Mouse (Mus musculus) adipose tissue, adult 10 weeks (tissue): ENCODE results near the gene Krt7. TPM values are rescaled to one million over a fixed set of nuclear protein-coding genes. Genes with fewer than 3 reads are reported as not detected.

Experiments used
- polyA plus RNA-seq: library from polyadenylated mRNA; stranded (reverse); fragments of 350-450 nt; fragmentation: Illumina TruSeq; extraction: RNeasy Lipid Tissue Mini Kit (QIAGEN cat#74804); gene quantifications from one replicate; pipeline ENCODE4 v1.2.3, GENCODE M21; 2014; ENCODE audit warnings: low read depth, low replicate concordance

The Krt7 gene
- 24.7 TPM for polyA plus RNA-seq

GRCm38 (mm10) chr15:101410775-101411174 is at the start of gene Krt7:
Krt7 (plus strand) TSS chr15:101411043.

DNA sequence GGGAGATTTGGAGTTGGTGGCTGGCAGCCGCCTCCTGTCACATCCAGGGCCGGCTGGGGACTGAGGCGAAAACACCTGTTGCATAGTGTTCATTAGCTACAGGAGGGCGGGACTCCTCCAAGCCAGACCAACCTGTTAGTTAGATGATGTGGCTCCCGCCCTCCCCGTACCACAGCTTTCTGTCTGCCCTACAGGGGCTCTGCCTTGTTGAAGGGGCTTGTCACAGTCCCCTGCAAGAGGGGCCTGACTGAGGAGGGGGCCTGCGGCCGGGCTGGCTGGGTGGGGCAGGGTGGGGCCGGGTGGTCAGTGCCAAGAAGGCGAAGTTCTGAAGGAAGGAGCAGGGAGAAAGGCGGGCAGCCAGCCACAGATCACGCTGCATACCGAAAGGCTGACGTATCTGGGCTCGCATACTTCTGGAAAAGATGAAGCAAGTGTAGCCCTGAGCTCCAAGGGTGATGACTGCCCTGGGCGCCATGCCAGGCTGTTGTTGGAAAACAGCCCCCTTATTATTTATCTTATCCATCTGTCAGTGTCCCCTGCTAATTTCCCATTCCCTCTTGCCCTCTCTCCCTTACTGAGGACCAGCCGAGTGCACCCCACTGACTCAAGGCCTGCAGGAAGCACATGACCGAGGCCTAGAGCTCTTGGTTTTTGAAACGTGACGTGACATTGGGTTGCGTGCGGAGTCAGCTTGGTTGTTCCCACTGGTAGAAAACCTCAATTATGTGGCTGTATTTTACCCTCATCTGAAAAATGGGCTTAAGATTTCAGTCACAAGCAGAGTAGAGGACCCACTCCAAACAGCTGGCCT is 40.5 kb upstream of the Krt7 start, which contains the start of gene Krt80:
TSS of gene Krt80 (minus strand) at position 62 of the 811 bp plus-strand sequence.

GRCm38 (mm10) chr15:101438555-101438954 is 27.7 kb downstream of the Krt7 start, which contains the start of gene Krt87:
Krt87 (minus strand) TSS chr15:101438804.

GRCm38 (mm10) chr15:101447444-101447843 is 36.6 kb downstream of the Krt7 start, which contains the start of gene Krt88:
Krt88 (plus strand) TSS chr15:101447744.

GRCm38 (mm10) chr15:101463651-101464050 is 52.8 kb downstream of the Krt7 start, which contains the start of gene Krt81:
Krt81 (minus strand) TSS chr15:101463751.

DNA sequence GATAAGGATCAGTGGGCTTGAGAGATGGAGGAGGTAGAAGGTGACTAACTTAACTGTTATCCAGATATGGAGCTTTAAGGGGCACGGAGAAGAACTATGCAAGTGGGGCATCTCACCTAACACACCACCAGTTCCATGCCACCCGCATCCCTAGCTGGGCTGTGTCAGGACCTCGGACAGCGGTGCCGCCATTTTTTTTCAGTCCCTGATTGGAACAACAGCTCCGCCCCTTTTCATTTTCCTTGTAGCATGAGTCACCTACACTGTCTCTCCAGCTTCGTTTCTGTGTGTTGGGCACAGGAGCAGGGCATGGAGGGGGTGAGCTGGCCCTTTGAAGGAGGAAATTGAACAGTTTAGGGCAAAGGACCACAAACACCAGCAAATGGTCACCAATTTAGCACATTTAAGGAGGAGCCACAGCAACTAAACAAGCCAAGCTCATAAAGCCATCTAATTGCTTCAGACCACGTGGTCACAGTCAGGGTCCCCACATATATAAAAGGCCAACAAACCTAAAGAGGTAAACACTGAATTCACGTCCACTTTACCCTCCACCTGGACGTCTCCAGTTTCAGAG is 62.2 kb downstream of the Krt7 start, which contains the start of gene Krt86:
TSS of gene Krt86 (plus strand) at position 527 of the 577 bp plus-strand sequence.

Other genes starting within 250 kb of the Krt7 start
- 25.3 TPM for gene Acvr1b, start 237.0 kb upstream of the Krt7 start, polyA plus RNA-seq
- 4.1 TPM for gene Grasp, start 186.9 kb upstream of the Krt7 start, polyA plus RNA-seq
- gene Nr4a1, start 156.8 kb upstream of the Krt7 start, polyA plus RNA-seq, result 34.9 TPM
- gene Atg101, start 126.8 kb upstream of the Krt7 start, polyA plus RNA-seq, result 23.9 TPM
- gene 6030408B16Rik, start 117.8 kb upstream of the Krt7 start, polyA plus RNA-seq, result 3.1 TPM
- gene Krt80, start 40.9 kb upstream of the Krt7 start, polyA plus RNA-seq, result 5.3 TPM
- not detected for gene Krt87, start 27.8 kb downstream of the Krt7 start, polyA plus RNA-seq
- gene Krt88, start 36.7 kb downstream of the Krt7 start, polyA plus RNA-seq, result 3.5 TPM
- gene Krt81, start 52.7 kb downstream of the Krt7 start, polyA plus RNA-seq, result not detected
- gene Krt86, start 62.4 kb downstream of the Krt7 start, polyA plus RNA-seq, result not detected
- not detected for gene Krt83, start 80.5 kb downstream of the Krt7 start, polyA plus RNA-seq
- gene Gm49425, start 106.2 kb downstream of the Krt7 start, polyA plus RNA-seq, result not detected
- not detected for gene Krt84, start 121.8 kb downstream of the Krt7 start, polyA plus RNA-seq
- not detected for gene Krt82, start 139.6 kb downstream of the Krt7 start, polyA plus RNA-seq
- gene Krt90, start 151.9 kb downstream of the Krt7 start, polyA plus RNA-seq, result not detected
- gene Krt75, start 162.9 kb downstream of the Krt7 start, polyA plus RNA-seq, result not detected
- gene Gm5414, start 217.1 kb downstream of the Krt7 start, polyA plus RNA-seq, result not detected
- not detected for gene Gm5478, start 236.3 kb downstream of the Krt7 start, polyA plus RNA-seq